Mouse (Mus musculus): Measurements from ENCODE around the gene Syn3.

DNA sequence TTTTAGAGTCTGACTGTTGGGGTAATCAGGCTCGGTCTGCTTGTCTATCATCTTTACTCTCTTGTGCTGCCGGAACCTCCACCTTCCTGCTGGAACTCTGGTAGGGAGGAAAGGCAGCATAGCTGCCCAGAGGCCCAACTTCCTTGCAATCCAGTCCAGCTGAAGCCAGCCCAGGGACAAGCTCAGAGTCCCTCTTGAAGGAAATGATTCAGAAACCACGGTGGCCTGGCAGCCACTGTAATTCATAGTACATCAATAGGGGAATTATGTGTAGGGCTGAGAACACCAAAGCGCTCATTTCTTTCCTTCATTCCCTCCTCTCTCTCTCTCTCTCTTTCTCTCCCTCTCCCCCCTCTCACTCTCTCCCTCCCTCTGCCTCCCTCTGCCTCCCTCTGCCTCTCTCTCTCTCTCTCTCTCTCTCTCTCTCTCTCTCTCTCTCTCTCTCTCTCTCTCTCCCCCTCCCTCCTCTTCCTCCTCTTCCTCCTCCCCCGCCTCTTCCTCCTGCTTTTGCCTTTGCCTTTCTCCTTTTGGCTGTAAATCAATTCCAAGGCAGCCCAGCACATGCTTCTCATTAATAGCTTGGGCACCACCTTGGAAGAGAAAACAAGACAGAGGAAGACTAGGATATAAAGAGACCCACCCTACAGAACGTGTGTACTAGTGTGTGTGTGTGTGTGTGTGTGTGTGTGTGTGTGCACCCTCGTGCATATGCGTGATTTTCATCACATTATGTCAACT is 315.4 kb downstream of the Syn3 start:
- TF ChIP-seq MAFK (IDR thresholded peaks at IDR 0.05; ENCODE audit: insufficient read depth, low read depth, low read length), result no peak
- TF ChIP-seq ZC3H11A (IDR thresholded peaks at IDR 0.05; ENCODE audit: borderline replicate concordance, low read depth, low read length), result no peak
